Mouse (Mus musculus): ENCODE measurements around the gene Stt3b. TPM values are rescaled to one million over a fixed set of nuclear protein-coding genes. Genes with fewer than 3 reads are reported as not detected.
"Not testable (repeated sequence)": the region's sequence is repeated elsewhere in the genome, so short reads cannot be mapped to it uniquely, and the experiment has no call there.

The Stt3b gene
- polyA plus RNA-seq, 1 experiment from 2014 or later: 94.4 TPM

- 93% methylated on average over 4 of the region's 4 CpGs for WGBS
- peaks cover 2 to 12% of the 10 kb centered on the region in 2 experiments; a peak in 2 of 4 replicates for H3K4me1 ChIP-seq (ENCODE audit: control insufficient read depth in 2 of 2, insufficient read depth in 2 of 2, low read length in 2 of 2)
- no peak for ATAC-seq (ENCODE audit: insufficient number of reproducible peaks, insufficient read depth, low FRiP score, low read depth)
Measured at GRCm38 (mm10) chr9:115284385-115284784, 25.8 kb downstream of the Stt3b start.

DNA sequence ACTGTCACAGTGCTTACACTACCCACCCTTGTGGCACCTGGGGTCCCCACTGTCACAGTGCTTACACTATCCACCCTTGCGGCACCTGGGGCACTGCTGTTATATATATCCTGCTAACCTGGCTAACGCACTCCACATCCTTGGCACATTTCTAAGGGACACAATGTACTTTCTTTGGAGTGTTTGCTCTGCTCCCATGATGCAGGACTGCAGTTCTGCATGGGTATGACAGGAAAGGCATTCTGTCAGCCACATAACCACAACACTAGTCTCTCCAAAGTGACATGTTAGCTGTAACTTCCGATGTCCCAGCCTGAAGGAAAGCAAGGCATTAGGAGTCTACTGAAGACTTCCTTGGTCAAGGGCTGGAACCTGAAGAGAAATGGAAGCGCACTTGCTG, 26.8 kb downstream of the Stt3b start:
- WGBS: 85% methylated on average over 4 of the region's 4 CpGs
- Histone ChIP-seq H3K4me1 (ENCODE audit: control insufficient read depth in 2 of 2, insufficient read depth in 2 of 2, low read length in 2 of 2) (peaks cover 0 to 8% of the 10 kb centered on the region in 2 experiments; a peak in 2 of 4 replicates), H3K9ac (ENCODE audit: low read length) (no peak overlapping the region), H3K27me3 (ENCODE audit: control insufficient read depth, insufficient read depth, low read length) (no peaks in the 10 kb centered on the region), H3K27ac (replicated peaks in 1 of 2; ENCODE audit: control insufficient read depth in 1 of 2, insufficient read depth in 1 of 2, low read depth in 2 of 2, low read length in 2 of 2) (no peak overlapping the region), H3K4me2 (ENCODE audit: low read length) (no peak overlapping the region), H3K4me3 (ENCODE audit: control insufficient read depth in 1 of 2, insufficient read depth in 1 of 2, low read depth in 1 of 2, low read length in 2 of 2) (no peak overlapping the region), H3K36me3 (ENCODE audit: control insufficient read depth, insufficient read depth, low read length) (peaks cover 19% of the 10 kb centered on the region), H3K9me3 (ENCODE audit: control insufficient read depth, low read length) (no peaks in the 10 kb centered on the region)
- ATAC-seq (ENCODE audit: insufficient number of reproducible peaks, insufficient read depth, low FRiP score, low read depth): no peak

More at GRCm38 (mm10) chr9:115284385-115284784, 25.8 kb downstream of the Stt3b start:
- H3K27me3 ChIP-seq (ENCODE audit: control insufficient read depth, insufficient read depth, low read length): no peaks in the 10 kb centered on the region
- H3K4me2 ChIP-seq (ENCODE audit: low read length): no peak overlapping the region
- H3K27ac ChIP-seq (replicated peaks in 1 of 2; ENCODE audit: control insufficient read depth in 1 of 2, insufficient read depth in 1 of 2, low read depth in 2 of 2, low read length in 2 of 2): no peak overlapping the region
- H3K36me3 ChIP-seq (ENCODE audit: control insufficient read depth, insufficient read depth, low read length): peaks cover 9% of the 10 kb centered on the region
- H3K9me3 ChIP-seq (ENCODE audit: control insufficient read depth, low read length): no peaks in the 10 kb centered on the region
- no peak overlapping the region for H3K4me3 ChIP-seq (ENCODE audit: control insufficient read depth in 1 of 2, insufficient read depth in 1 of 2, low read depth in 1 of 2, low read length in 2 of 2)
- no peak overlapping the region for H3K9ac ChIP-seq (ENCODE audit: low read length)

- H3K9me3 ChIP-seq (ENCODE audit: control insufficient read depth, low read length): no peaks in the 10 kb centered on the region
- no peaks in the 10 kb centered on the region for H3K27me3 ChIP-seq (ENCODE audit: control insufficient read depth, insufficient read depth, low read length)
- H3K4me1 ChIP-seq (ENCODE audit: control insufficient read depth in 2 of 2, insufficient read depth in 2 of 2, low read length in 2 of 2): no peaks in the 10 kb centered on the region
- H3K4me3 ChIP-seq (ENCODE audit: control insufficient read depth in 1 of 2, insufficient read depth in 1 of 2, low read depth in 1 of 2, low read length in 2 of 2): no peak overlapping the region
- no peak overlapping the region for H3K27ac ChIP-seq (replicated peaks in 1 of 2; ENCODE audit: control insufficient read depth in 1 of 2, insufficient read depth in 1 of 2, low read depth in 2 of 2, low read length in 2 of 2)
- H3K9ac ChIP-seq (ENCODE audit: low read length): no peak overlapping the region
- no peak for ATAC-seq (ENCODE audit: insufficient number of reproducible peaks, insufficient read depth, low FRiP score, low read depth)
- H3K36me3 ChIP-seq (ENCODE audit: control insufficient read depth, insufficient read depth, low read length): peaks cover 61% of the 10 kb centered on the region
- 97% methylated on average over 1 of the region's 1 CpGs for WGBS
- no peak overlapping the region for H3K4me2 ChIP-seq (ENCODE audit: low read length)
Measured at GRCm38 (mm10) chr9:115278641-115279040, 31.6 kb downstream of the Stt3b start.

GRCm38 (mm10) chr9:115274806-115275205, 35.4 kb downstream of the Stt3b start:
- Histone ChIP-seq H3K9ac (ENCODE audit: low read length) (no peak overlapping the region), H3K4me2 (ENCODE audit: low read length) (no peak overlapping the region), H3K27me3 (ENCODE audit: control insufficient read depth, insufficient read depth, low read length) (no peaks in the 10 kb centered on the region), H3K4me1 (ENCODE audit: control insufficient read depth in 2 of 2, insufficient read depth in 2 of 2, low read length in 2 of 2) (no peaks in the 10 kb centered on the region), H3K36me3 (ENCODE audit: control insufficient read depth, insufficient read depth, low read length) (peaks cover 75% of the 10 kb centered on the region), H3K9me3 (ENCODE audit: control insufficient read depth, low read length) (no peaks in the 10 kb centered on the region), H3K4me3 (ENCODE audit: control insufficient read depth in 1 of 2, insufficient read depth in 1 of 2, low read depth in 1 of 2, low read length in 2 of 2) (no peak overlapping the region), H3K27ac (replicated peaks in 1 of 2; ENCODE audit: control insufficient read depth in 1 of 2, insufficient read depth in 1 of 2, low read depth in 2 of 2, low read length in 2 of 2) (no peak overlapping the region)
- WGBS: 92% methylated on average over 6 of the region's 6 CpGs
- ATAC-seq (ENCODE audit: insufficient number of reproducible peaks, insufficient read depth, low FRiP score, low read depth): no peak

DNA sequence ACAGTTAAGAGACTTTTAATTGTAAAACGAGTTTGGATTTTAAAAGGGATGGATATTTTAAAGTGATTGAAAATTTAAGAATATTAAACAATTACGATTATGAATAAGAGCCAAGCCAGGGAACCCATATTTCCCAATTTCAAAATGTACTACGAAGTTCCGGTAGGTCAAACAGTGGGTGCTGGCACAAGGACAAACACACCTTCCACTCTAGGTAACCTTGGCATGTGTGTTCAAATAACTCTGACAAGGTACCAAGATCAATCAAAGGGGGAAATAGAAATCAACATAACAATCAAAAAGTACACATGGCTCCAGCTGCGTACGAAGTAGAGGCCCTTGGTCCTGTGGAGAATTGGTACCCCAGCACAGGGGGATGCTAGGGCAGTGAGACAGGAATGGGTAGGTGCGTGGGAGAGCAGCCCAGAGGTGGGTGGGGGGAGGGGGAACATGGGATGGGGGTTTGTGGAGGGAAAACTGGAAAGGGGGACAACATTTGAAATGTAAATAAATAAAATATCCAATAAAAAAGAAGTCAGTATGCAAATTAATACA, 37.0 kb downstream of the Stt3b start:
- ATAC-seq (ENCODE audit: insufficient number of reproducible peaks, insufficient read depth, low FRiP score, low read depth): no peak
- Histone ChIP-seq H3K9ac (ENCODE audit: low read length) (no peak overlapping the region), H3K27me3 (ENCODE audit: control insufficient read depth, insufficient read depth, low read length) (no peaks in the 10 kb centered on the region), H3K36me3 (ENCODE audit: control insufficient read depth, insufficient read depth, low read length) (peaks cover 59% of the 10 kb centered on the region), H3K9me3 (ENCODE audit: control insufficient read depth, low read length) (no peaks in the 10 kb centered on the region), H3K4me1 (ENCODE audit: control insufficient read depth in 2 of 2, insufficient read depth in 2 of 2, low read length in 2 of 2) (no peaks in the 10 kb centered on the region), H3K4me3 (ENCODE audit: control insufficient read depth in 1 of 2, insufficient read depth in 1 of 2, low read depth in 1 of 2, low read length in 2 of 2) (no peak overlapping the region), H3K4me2 (ENCODE audit: low read length) (no peak overlapping the region), H3K27ac (replicated peaks in 1 of 2; ENCODE audit: control insufficient read depth in 1 of 2, insufficient read depth in 1 of 2, low read depth in 2 of 2, low read length in 2 of 2) (no peak overlapping the region)
- 95% methylated on average over 7 of the region's 7 CpGs for WGBS

DNA sequence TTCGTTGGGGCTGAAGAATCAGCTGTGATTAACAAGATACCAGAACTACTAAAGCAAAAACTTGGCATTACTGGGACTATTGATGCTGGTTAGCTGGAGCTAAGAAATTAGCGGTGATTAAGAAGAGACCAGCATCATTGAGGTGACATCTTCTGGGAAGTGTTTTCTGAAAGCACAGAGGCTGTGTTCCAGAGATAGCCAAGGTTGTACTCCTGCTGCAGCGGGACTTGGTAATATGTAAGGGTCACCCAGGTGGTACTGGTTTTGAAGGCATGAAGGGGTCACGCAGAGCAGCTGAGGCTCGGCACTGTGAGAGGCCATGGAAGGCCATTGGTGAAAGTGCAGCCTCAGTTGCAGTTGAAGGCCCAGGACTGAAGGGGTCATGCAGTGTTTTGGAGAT, 37.8 kb downstream of the Stt3b start:
- not testable (repeated sequence) for H3K4me3 ChIP-seq (ENCODE audit: control insufficient read depth in 1 of 2, insufficient read depth in 1 of 2, low read depth in 1 of 2, low read length in 2 of 2); H3K4me1 ChIP-seq (ENCODE audit: control insufficient read depth in 2 of 2, insufficient read depth in 2 of 2, low read length in 2 of 2); H3K4me2 ChIP-seq (ENCODE audit: low read length); ATAC-seq (ENCODE audit: insufficient number of reproducible peaks, insufficient read depth, low FRiP score, low read depth); H3K27ac ChIP-seq (replicated peaks in 1 of 2; ENCODE audit: control insufficient read depth in 1 of 2, insufficient read depth in 1 of 2, low read depth in 2 of 2, low read length in 2 of 2); H3K27me3 ChIP-seq (ENCODE audit: control insufficient read depth, insufficient read depth, low read length); H3K9ac ChIP-seq (ENCODE audit: low read length); H3K9me3 ChIP-seq (ENCODE audit: control insufficient read depth, low read length)
- WGBS: 97% methylated on average over 2 of the region's 5 CpGs
- H3K36me3 ChIP-seq (ENCODE audit: control insufficient read depth, insufficient read depth, low read length): peaks cover 51% of the 10 kb centered on the region

DNA sequence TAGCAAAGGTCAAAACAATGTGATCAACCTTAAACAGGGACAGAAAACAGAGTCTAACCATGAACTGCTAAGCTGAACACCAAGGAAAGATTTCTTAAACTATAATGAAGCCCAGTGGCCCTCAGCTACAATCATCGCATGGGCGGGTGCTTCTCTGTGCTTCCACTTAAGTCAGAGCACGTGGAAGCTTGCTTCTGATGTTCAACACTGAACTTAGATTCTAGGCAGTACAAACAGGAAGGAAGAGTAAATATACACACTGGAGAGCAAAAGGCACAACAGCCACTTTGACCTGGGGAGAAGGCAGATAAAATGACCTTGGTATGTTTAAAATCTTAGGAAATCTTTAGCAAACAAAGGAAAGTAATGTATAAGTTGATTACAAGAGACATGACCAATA, 38.7 kb downstream of the Stt3b start:
- no peaks in the 10 kb centered on the region for H3K27me3 ChIP-seq (ENCODE audit: control insufficient read depth, insufficient read depth, low read length)
- no peak overlapping the region for H3K4me2 ChIP-seq (ENCODE audit: low read length)
- H3K27ac ChIP-seq (replicated peaks in 1 of 2; ENCODE audit: control insufficient read depth in 1 of 2, insufficient read depth in 1 of 2, low read depth in 2 of 2, low read length in 2 of 2): no peak overlapping the region
- H3K4me1 ChIP-seq (ENCODE audit: control insufficient read depth in 2 of 2, insufficient read depth in 2 of 2, low read length in 2 of 2): no peaks in the 10 kb centered on the region
- 81% methylated on average over 3 of the region's 3 CpGs for WGBS
- H3K9ac ChIP-seq (ENCODE audit: low read length): no peak overlapping the region
- no peak for ATAC-seq (ENCODE audit: insufficient number of reproducible peaks, insufficient read depth, low FRiP score, low read depth)
- H3K9me3 ChIP-seq (ENCODE audit: control insufficient read depth, low read length): no peaks in the 10 kb centered on the region
- H3K4me3 ChIP-seq (ENCODE audit: control insufficient read depth in 1 of 2, insufficient read depth in 1 of 2, low read depth in 1 of 2, low read length in 2 of 2): no peak overlapping the region
- H3K36me3 ChIP-seq (ENCODE audit: control insufficient read depth, insufficient read depth, low read length): peaks cover 50% of the 10 kb centered on the region

DNA sequence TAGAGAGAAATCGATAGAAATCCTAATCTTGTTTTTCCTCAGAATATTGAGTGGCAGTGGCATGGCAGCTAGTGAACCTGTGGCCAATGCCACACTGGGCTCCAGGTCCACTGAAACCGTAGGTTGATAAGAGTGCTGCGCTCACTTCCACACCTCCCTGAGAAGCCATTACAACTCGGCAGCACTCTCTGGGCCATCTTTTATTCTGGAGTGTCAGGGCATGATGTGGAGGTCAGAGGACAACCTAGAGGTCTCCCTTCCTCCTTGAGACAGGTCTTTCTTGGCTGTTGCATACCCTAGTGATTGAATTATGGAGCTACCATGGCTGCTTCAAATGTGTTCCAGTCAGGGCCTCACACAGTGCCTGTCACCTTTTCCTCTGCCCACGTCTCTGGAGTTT, 48.3 kb downstream of the Stt3b start:
- Histone ChIP-seq H3K4me3 (ENCODE audit: control insufficient read depth in 1 of 2, insufficient read depth in 1 of 2, low read depth in 1 of 2, low read length in 2 of 2) (no peak overlapping the region), H3K9ac (ENCODE audit: low read length) (no peak overlapping the region), H3K36me3 (ENCODE audit: control insufficient read depth, insufficient read depth, low read length) (peaks cover 42% of the 10 kb centered on the region), H3K4me1 (ENCODE audit: control insufficient read depth in 2 of 2, insufficient read depth in 2 of 2, low read length in 2 of 2) (peaks cover 3 to 4% of the 10 kb centered on the region in 2 experiments; a peak in 1 of 4 replicates), H3K4me2 (ENCODE audit: low read length) (no peak overlapping the region), H3K27ac (replicated peaks in 1 of 2; ENCODE audit: control insufficient read depth in 1 of 2, insufficient read depth in 1 of 2, low read depth in 2 of 2, low read length in 2 of 2) (no peak overlapping the region), H3K27me3 (ENCODE audit: control insufficient read depth, insufficient read depth, low read length) (no peaks in the 10 kb centered on the region), H3K9me3 (ENCODE audit: control insufficient read depth, low read length) (no peaks in the 10 kb centered on the region)
- 82% methylated on average over 5 of the region's 5 CpGs for WGBS
- ATAC-seq (ENCODE audit: insufficient number of reproducible peaks, insufficient read depth, low FRiP score, low read depth): no peak
